Comparison of ENCODE assay signal across 8 mouse cellular contexts in genomic region chr3:90247630-90247959, GRCm38 (mm10). TPM values are rescaled to one million over a fixed set of nuclear protein-coding genes. Genes with fewer than 3 reads are reported as not detected.
DNase-seq lines count a peak whose midpoint lies in the region; ATAC-seq and TF ChIP-seq lines count a peak whose summit lies in the region.

No protein-coding gene starts in this region.

- H3K9ac ChIP-seq in lung, postnatal 0 days (replicated peaks; ENCODE audit: low read depth), result peak overlapping the region; percentile 65
- peak overlapping the region; percentile 28; the same call in 1 of the 2 replicates for H3K9ac ChIP-seq in embryonic facial prominence, embryonic 15.5 days
- peak overlapping the region; percentile 85 for H3K9ac ChIP-seq in intestine, postnatal 0 days (ENCODE audit: low read depth, low read length)
- H3K9ac ChIP-seq in neural tube, embryonic 15.5 days (replicated peaks), result peak overlapping the region; percentile 81

- no peaks in the 10 kb centered on the region for H3K36me3 ChIP-seq in lung, postnatal 0 days (ENCODE audit: insufficient read depth, low read length)
- peaks cover 19% of the 10 kb centered on the region for H3K36me3 ChIP-seq in embryonic facial prominence, embryonic 15.5 days
- H3K36me3 ChIP-seq in intestine, postnatal 0 days (ENCODE audit: control insufficient read depth, insufficient read depth), result peaks cover 16% of the 10 kb centered on the region
- H3K36me3 ChIP-seq in neural tube, embryonic 15.5 days, result peaks cover 10% of the 10 kb centered on the region; the same call in 1 of the 2 replicates

- whole genome bisulfite sequencing in lung, postnatal 0 days, result 1% methylated on average over 3 of the region's 3 CpGs
- 2% methylated on average over 3 of the region's 3 CpGs for WGBS in embryonic facial prominence, embryonic 15.5 days
- WGBS in intestine, postnatal 0 days, result 5% methylated on average over 3 of the region's 3 CpGs
- WGBS in neural tube, embryonic 15.5 days, result 0% methylated on average over 3 of the region's 3 CpGs

- TF ChIP-seq CTCF in lung, postnatal 0 days (IDR thresholded peaks at IDR 0.05), result no peak
- peak; percentile 11; the same call in 1 of the 2 replicates for TF ChIP-seq CTCF in intestine, postnatal 0 days (IDR thresholded peaks at IDR 0.05; ENCODE audit: low read depth)

- peak overlapping the region; percentile 58 for H3K4me3 ChIP-seq in lung, postnatal 0 days (ENCODE audit: low read depth, low read length)
- peak overlapping the region; percentile 78 for H3K4me3 ChIP-seq in embryonic facial prominence, embryonic 15.5 days (replicated peaks)
- H3K4me3 ChIP-seq in intestine, postnatal 0 days (ENCODE audit: low read depth, low read length), result peak overlapping the region; percentile 74
- H3K4me3 ChIP-seq in neural tube, embryonic 15.5 days (replicated peaks), result peak overlapping the region; percentile 79

- ATAC-seq in lung, postnatal 0 days, result no peak
- peak; percentile 7; the same call in 1 of the 2 replicates for ATAC-seq in embryonic facial prominence, embryonic 15.5 days (ENCODE audit: insufficient number of reproducible peaks, low FRiP score, low TSS enrichment, low read depth)
- peak; percentile 17 for ATAC-seq in intestine, postnatal 0 days
- peak; percentile 26 for ATAC-seq in neural tube, embryonic 15.5 days (ENCODE audit: low FRiP score)

- peak overlapping the region; percentile 79 for H3K4me2 ChIP-seq in lung, postnatal 0 days (replicated peaks; ENCODE audit: low read depth, low read length)
- H3K4me2 ChIP-seq in embryonic facial prominence, embryonic 15.5 days (replicated peaks), result peak overlapping the region; percentile 84
- peak overlapping the region; percentile 84 for H3K4me2 ChIP-seq in intestine, postnatal 0 days (replicated peaks; ENCODE audit: low read depth)
- H3K4me2 ChIP-seq in neural tube, embryonic 15.5 days, result peak overlapping the region; percentile 88

- peaks cover 13% of the 10 kb centered on the region; the same call in 1 of the 2 replicates for H3K4me1 ChIP-seq in lung, postnatal 0 days (ENCODE audit: insufficient read depth, low read depth, low read length)
- peaks cover 33% of the 10 kb centered on the region for H3K4me1 ChIP-seq in embryonic facial prominence, embryonic 15.5 days
- H3K4me1 ChIP-seq in intestine, postnatal 0 days (replicated peaks; ENCODE audit: control insufficient read depth, insufficient read depth, low read length), result peaks cover 5% of the 10 kb centered on the region; the same call in 1 of the 2 replicates
- peaks cover 39% of the 10 kb centered on the region for H3K4me1 ChIP-seq in neural tube, embryonic 15.5 days

- H3K9me3 ChIP-seq in lung, postnatal 0 days (ENCODE audit: low read length), result no peaks in the 10 kb centered on the region
- no peaks in the 10 kb centered on the region for H3K9me3 ChIP-seq in embryonic facial prominence, embryonic 15.5 days (replicated peaks)
- H3K9me3 ChIP-seq in intestine, postnatal 0 days (ENCODE audit: control insufficient read depth), result no peaks in the 10 kb centered on the region
- H3K9me3 ChIP-seq in neural tube, embryonic 15.5 days (replicated peaks), result no peaks in the 10 kb centered on the region

- no peaks in the 10 kb centered on the region for H3K27me3 ChIP-seq in lung, postnatal 0 days (replicated peaks; ENCODE audit: insufficient read depth, low read length)
- H3K27me3 ChIP-seq in embryonic facial prominence, embryonic 15.5 days, result no peaks in the 10 kb centered on the region
- H3K27me3 ChIP-seq in intestine, postnatal 0 days (replicated peaks; ENCODE audit: control insufficient read depth, insufficient read depth, low read length), result no peaks in the 10 kb centered on the region
- no peaks in the 10 kb centered on the region for H3K27me3 ChIP-seq in neural tube, embryonic 15.5 days (replicated peaks)

- H3K27ac ChIP-seq in lung, postnatal 0 days (ENCODE audit: low read length), result peak overlapping the region; percentile 92
- peak overlapping the region; percentile 93 for H3K27ac ChIP-seq in embryonic facial prominence, embryonic 15.5 days (replicated peaks)
- H3K27ac ChIP-seq in intestine, postnatal 0 days (ENCODE audit: low read depth, low read length), result peak overlapping the region; percentile 97
- H3K27ac ChIP-seq in neural tube, embryonic 15.5 days (replicated peaks), result peak overlapping the region; percentile 81

- TF ChIP-seq EP300 in lung, postnatal 0 days (IDR thresholded peaks at IDR 0.05), result no peak

- no peak for DNase-seq in lung, postnatal 0 days (ENCODE audit: low spot score)
- DNase-seq in lung, adult 18-20 months, result no peak
- DNase-seq in gastrocnemius, postnatal 10 days, result no peak
- DNase-seq in cerebellum, postnatal 14 days, result no peak
- DNase-seq in cerebellum, adult 8-10 months, result no peak

RNA-seq across cellular contexts. Expression of gene Slc39a1, which starts 0.4 kb away (rescaled TPM):
- polyA plus RNA-seq in lung, postnatal 0 days (2015; fragmentation: Nextera tagmentation; extraction: Ambion mirVana), result 143 and 152 TPM in 2 replicates
- 107 and 115 TPM in 2 replicates for polyA plus RNA-seq in embryonic facial prominence, embryonic 15.5 days (2015; fragmentation: Nextera tagmentation; extraction: Ambion mirVana)
- 153 and 158 TPM in 2 replicates for polyA plus RNA-seq in intestine, postnatal 0 days (2015; fragmentation: Nextera tagmentation; extraction: Ambion mirVana)
- polyA plus RNA-seq in neural tube, embryonic 15.5 days (2015; fragmentation: Nextera tagmentation; extraction: Ambion mirVana), result 49.3 and 56.0 TPM in 2 replicates
- total RNA-seq in gastrocnemius, postnatal 10 days (2021), result 10 to 100 TPM; 68.7 to 77.9 TPM

RNA-seq across cellular contexts. Expression of gene Creb3l4, which starts 4.3 kb away (rescaled TPM):
- polyA plus RNA-seq in lung, postnatal 0 days (2015; fragmentation: Nextera tagmentation; extraction: Ambion mirVana), result 2.4 and 2.8 TPM in 2 replicates
- polyA plus RNA-seq in embryonic facial prominence, embryonic 15.5 days (2015; fragmentation: Nextera tagmentation; extraction: Ambion mirVana), result 6.1 and 7.3 TPM in 2 replicates
- polyA plus RNA-seq in intestine, postnatal 0 days (2015; fragmentation: Nextera tagmentation; extraction: Ambion mirVana), result 7.5 and 8.6 TPM in 2 replicates
- 0.82 and 2.2 TPM in 2 replicates for polyA plus RNA-seq in neural tube, embryonic 15.5 days (2015; fragmentation: Nextera tagmentation; extraction: Ambion mirVana)
- under 1 TPM in 1 of 2 experiments, not detected in 1; 0.49 TPM for total RNA-seq in gastrocnemius, postnatal 10 days (2021)

RNA-seq across cellular contexts. Expression of gene Crtc2, which starts 6.4 kb away (rescaled TPM):
- 11.9 and 16.2 TPM in 2 replicates for polyA plus RNA-seq in lung, postnatal 0 days (2015; fragmentation: Nextera tagmentation; extraction: Ambion mirVana)
- 24.7 and 27.8 TPM in 2 replicates for polyA plus RNA-seq in embryonic facial prominence, embryonic 15.5 days (2015; fragmentation: Nextera tagmentation; extraction: Ambion mirVana)
- 12.2 and 14.9 TPM in 2 replicates for polyA plus RNA-seq in intestine, postnatal 0 days (2015; fragmentation: Nextera tagmentation; extraction: Ambion mirVana)
- polyA plus RNA-seq in neural tube, embryonic 15.5 days (2015; fragmentation: Nextera tagmentation; extraction: Ambion mirVana), result 20.7 and 28.1 TPM in 2 replicates
- total RNA-seq in gastrocnemius, postnatal 10 days (2021), result 10 to 100 TPM; 15.1 to 18.0 TPM

RNA-seq across cellular contexts. Expression of gene Jtb, which starts 16.2 kb away (rescaled TPM):
- 148 and 154 TPM in 2 replicates for polyA plus RNA-seq in lung, postnatal 0 days (2015; fragmentation: Nextera tagmentation; extraction: Ambion mirVana)
- 111 and 121 TPM in 2 replicates for polyA plus RNA-seq in embryonic facial prominence, embryonic 15.5 days (2015; fragmentation: Nextera tagmentation; extraction: Ambion mirVana)
- 169 and 172 TPM in 2 replicates for polyA plus RNA-seq in intestine, postnatal 0 days (2015; fragmentation: Nextera tagmentation; extraction: Ambion mirVana)
- 93.0 and 93.3 TPM in 2 replicates for polyA plus RNA-seq in neural tube, embryonic 15.5 days (2015; fragmentation: Nextera tagmentation; extraction: Ambion mirVana)
- total RNA-seq in gastrocnemius, postnatal 10 days (2021), result 10 to 100 TPM; 48.6 to 52.8 TPM

RNA-seq across cellular contexts. Expression of gene Dennd4b, which starts 17.4 kb away (rescaled TPM):
- 2.3 and 2.7 TPM in 2 replicates for polyA plus RNA-seq in lung, postnatal 0 days (2015; fragmentation: Nextera tagmentation; extraction: Ambion mirVana)
- polyA plus RNA-seq in embryonic facial prominence, embryonic 15.5 days (2015; fragmentation: Nextera tagmentation; extraction: Ambion mirVana), result 4.0 and 4.5 TPM in 2 replicates
- polyA plus RNA-seq in intestine, postnatal 0 days (2015; fragmentation: Nextera tagmentation; extraction: Ambion mirVana), result 0.93 and 0.94 TPM in 2 replicates
- polyA plus RNA-seq in neural tube, embryonic 15.5 days (2015; fragmentation: Nextera tagmentation; extraction: Ambion mirVana), result 7.3 and 9.0 TPM in 2 replicates
- 10 to 100 TPM; 36.0 to 38.9 TPM for total RNA-seq in gastrocnemius, postnatal 10 days (2021)

Comparison
In these comparisons a context has a peak if more than half of its experiments do, and no peak if none do; other contexts are left out.
1. H3K9ac ChIP-seq: peak in every context shown above with its lines; median percentile 85 in intestine, postnatal 0 days; 81 in neural tube, embryonic 15.5 days; 65 in lung, postnatal 0 days; 28 in embryonic facial prominence, embryonic 15.5 days.